Mouse (Mus musculus): ENCODE results near the gene Wdr1. TPM values are rescaled to one million over a fixed set of nuclear protein-coding genes. Genes with fewer than 3 reads are reported as not detected.
A peak's percentile ranks its signal among the peaks of the same experiment; 100 is the strongest.
"Not testable (repeated sequence)": the region's sequence is repeated elsewhere in the genome, so short reads cannot be mapped to it uniquely, and the experiment has no call there.

Wdr1 gene
- polyA plus RNA-seq (2014; fragmentation: Nextera tagmentation; extraction: Ambion mirVana), result 184 and 203 TPM in 2 replicates

GRCm38 (mm10) chr5:38563121-38563520, at the start of gene Wdr1:
Wdr1 (minus strand) TSS chr5:38563221.
- Histone ChIP-seq H3K4me2 (ENCODE audit: low read length) (peak within 1 kb of the TSS; percentile 91), H3K9me3 (replicated peaks; ENCODE audit: control insufficient read depth, low read length) (no peaks in the 10 kb centered on the region), H3K9ac (ENCODE audit: low read length) (peak within 1 kb of the TSS; percentile 89), H3K36me3 (ENCODE audit: control insufficient read depth, insufficient read depth, low read length) (peaks cover 11% of the 10 kb centered on the region; the same call in 1 of the 2 replicates), H3K4me1 (ENCODE audit: control insufficient read depth, insufficient read depth, low read length) (peaks cover 12% of the 10 kb centered on the region), H3K27ac (ENCODE audit: low read depth, low read length) (peak within 1 kb of the TSS; percentile 85), H3K4me3 (ENCODE audit: low read depth, low read length) (peak within 1 kb of the TSS; percentile 97), H3K27me3 (replicated peaks; ENCODE audit: control insufficient read depth, insufficient read depth, low read length) (no peaks in the 10 kb centered on the region)
- WGBS, result 81% methylated on average over 2 of the region's 2 CpGs
- ATAC-seq (no peak), DNase-seq (ENCODE audit: low spot score) (no peak)

DNA sequence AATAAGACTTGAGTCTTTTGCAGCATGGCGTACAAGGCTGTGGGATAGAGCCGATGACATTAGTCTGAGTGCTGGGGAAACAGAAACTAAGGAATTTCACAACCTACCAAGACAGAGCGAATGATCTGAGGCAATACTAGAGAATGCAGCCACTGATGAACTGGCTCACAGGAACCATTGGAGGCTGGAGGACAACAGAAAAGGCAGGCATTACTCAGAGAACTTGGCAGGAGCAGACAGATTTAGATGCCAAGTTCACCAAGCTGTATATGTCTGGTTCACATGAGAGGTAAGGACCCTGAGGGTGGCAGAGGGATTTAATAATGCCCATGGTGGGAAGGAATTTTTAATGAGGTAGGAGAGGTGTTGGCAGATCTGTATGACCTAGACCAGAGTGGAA, 48.1 kb upstream of the Wdr1 start:
- Histone ChIP-seq H3K4me1 (ENCODE audit: control insufficient read depth, insufficient read depth, low read length) (no peaks in the 10 kb centered on the region), H3K4me3 (ENCODE audit: low read depth, low read length) (no peak overlapping the region), H3K9ac (ENCODE audit: low read length) (no peak overlapping the region), H3K36me3 (ENCODE audit: control insufficient read depth, insufficient read depth, low read length) (no peaks in the 10 kb centered on the region), H3K4me2 (ENCODE audit: low read length) (no peak overlapping the region), H3K27me3 (replicated peaks; ENCODE audit: control insufficient read depth, insufficient read depth, low read length) (no peaks in the 10 kb centered on the region), H3K9me3 (replicated peaks; ENCODE audit: control insufficient read depth, low read length) (no peaks in the 10 kb centered on the region), H3K27ac (ENCODE audit: low read depth, low read length) (peak overlapping the region; percentile 24; the same call in 1 of the 2 replicates)
- DNase-seq (ENCODE audit: low spot score), result peak; percentile 78
- 63% methylated on average over 3 of the region's 3 CpGs for WGBS
- ATAC-seq, result peak; percentile 90

- WGBS, result 88% methylated on average over 4 of the region's 4 CpGs
- not testable (repeated sequence) for ATAC-seq
Observed at GRCm38 (mm10) chr5:38608219-38608618, 45.2 kb upstream of the Wdr1 start.

DNA sequence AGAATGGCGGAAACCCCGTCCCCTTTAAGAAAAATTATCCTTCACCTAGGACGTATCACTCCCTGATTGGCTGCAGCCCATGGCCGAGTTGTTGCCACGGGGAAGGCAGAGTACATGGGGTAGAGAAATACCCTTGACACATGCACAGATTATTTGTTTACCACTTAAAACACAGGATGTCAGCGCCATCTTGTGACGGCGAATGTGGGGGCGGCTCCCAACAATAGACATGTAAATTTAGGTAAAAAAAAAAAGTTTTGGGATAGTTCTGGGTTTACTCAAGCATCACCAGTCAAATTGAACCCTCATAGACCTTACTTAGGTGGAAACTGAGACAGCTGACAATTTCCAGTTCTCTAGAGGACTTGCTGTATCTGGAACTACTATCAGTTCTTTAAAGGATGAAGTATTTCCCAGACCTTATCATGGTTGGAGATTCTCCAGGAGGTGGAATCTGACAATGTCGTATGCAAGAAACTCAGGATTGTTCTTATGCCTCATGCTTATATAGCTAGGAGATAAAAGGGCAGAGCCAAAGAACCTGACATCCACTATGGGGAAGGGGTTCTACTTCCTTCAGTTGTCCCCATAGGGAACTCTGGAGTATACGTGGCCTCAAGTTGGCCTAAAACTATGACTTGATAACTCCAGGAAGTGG, 35.8 kb upstream of the Wdr1 start:
- 52% methylated on average over 11 of the region's 11 CpGs for WGBS
- H3K4me3 ChIP-seq (ENCODE audit: low read depth, low read length), result peak overlapping the region; percentile 18; the same call in 1 of the 2 replicates
- H3K27me3 ChIP-seq (replicated peaks; ENCODE audit: control insufficient read depth, insufficient read depth, low read length), result no peaks in the 10 kb centered on the region
- peaks cover 4% of the 10 kb centered on the region; the same call in 1 of the 2 replicates for H3K4me1 ChIP-seq (ENCODE audit: control insufficient read depth, insufficient read depth, low read length)
- no peak overlapping the region; the same call in 1 of the 2 replicates for H3K9ac ChIP-seq (ENCODE audit: low read length)
- H3K9me3 ChIP-seq (replicated peaks; ENCODE audit: control insufficient read depth, low read length), result no peaks in the 10 kb centered on the region
- peak; percentile 66; the same call in 1 of the 2 replicates for ATAC-seq
- no peak overlapping the region for H3K27ac ChIP-seq (ENCODE audit: low read depth, low read length)
- H3K36me3 ChIP-seq (ENCODE audit: control insufficient read depth, insufficient read depth, low read length), result no peaks in the 10 kb centered on the region
- DNase-seq (ENCODE audit: low spot score), result peak; percentile 41
- H3K4me2 ChIP-seq (ENCODE audit: low read length), result peak overlapping the region; percentile 43

More at GRCm38 (mm10) chr5:38608219-38608618, 45.2 kb upstream of the Wdr1 start:
- not testable (repeated sequence) for H3K9ac ChIP-seq (ENCODE audit: low read length); H3K9me3 ChIP-seq (replicated peaks; ENCODE audit: control insufficient read depth, low read length); H3K4me3 ChIP-seq (ENCODE audit: low read depth, low read length); H3K27ac ChIP-seq (ENCODE audit: low read depth, low read length); DNase-seq (ENCODE audit: low spot score); H3K4me1 ChIP-seq (ENCODE audit: control insufficient read depth, insufficient read depth, low read length); H3K36me3 ChIP-seq (ENCODE audit: control insufficient read depth, insufficient read depth, low read length); H3K4me2 ChIP-seq (ENCODE audit: low read length); H3K27me3 ChIP-seq (replicated peaks; ENCODE audit: control insufficient read depth, insufficient read depth, low read length)

- Histone ChIP-seq H3K4me3 (ENCODE audit: low read depth, low read length) (no peak overlapping the region), H3K27me3 (replicated peaks; ENCODE audit: control insufficient read depth, insufficient read depth, low read length) (no peaks in the 10 kb centered on the region), H3K4me1 (ENCODE audit: control insufficient read depth, insufficient read depth, low read length) (no peaks in the 10 kb centered on the region), H3K9ac (ENCODE audit: low read length) (no peak overlapping the region), H3K36me3 (ENCODE audit: control insufficient read depth, insufficient read depth, low read length) (no peaks in the 10 kb centered on the region), H3K9me3 (replicated peaks; ENCODE audit: control insufficient read depth, low read length) (no peaks in the 10 kb centered on the region), H3K4me2 (ENCODE audit: low read length) (no peak overlapping the region), H3K27ac (ENCODE audit: low read depth, low read length) (no peak overlapping the region)
- no peak for DNase-seq (ENCODE audit: low spot score)
- ATAC-seq, result no peak
- 83% methylated on average over 9 of the region's 9 CpGs for WGBS
Observed at GRCm38 (mm10) chr5:38588924-38589323, 25.9 kb upstream of the Wdr1 start.

- ATAC-seq (no peak), DNase-seq (ENCODE audit: low spot score) (no peak)
- no peaks in the 10 kb centered on the region for H3K36me3 ChIP-seq (ENCODE audit: control insufficient read depth, insufficient read depth, low read length)
- no peak overlapping the region for H3K9ac ChIP-seq (ENCODE audit: low read length)
- no peaks in the 10 kb centered on the region for H3K4me1 ChIP-seq (ENCODE audit: control insufficient read depth, insufficient read depth, low read length)
- no peak overlapping the region for H3K4me3 ChIP-seq (ENCODE audit: low read depth, low read length)
- 92% methylated on average over 2 of the region's 2 CpGs for whole genome bisulfite sequencing
- no peak overlapping the region for H3K27ac ChIP-seq (ENCODE audit: low read depth, low read length)
- no peak overlapping the region for H3K4me2 ChIP-seq (ENCODE audit: low read length)
- no peaks in the 10 kb centered on the region for H3K9me3 ChIP-seq (replicated peaks; ENCODE audit: control insufficient read depth, low read length)
- H3K27me3 ChIP-seq (replicated peaks; ENCODE audit: control insufficient read depth, insufficient read depth, low read length), result no peaks in the 10 kb centered on the region
Observed at GRCm38 (mm10) chr5:38585450-38585849, 22.4 kb upstream of the Wdr1 start.

DNA sequence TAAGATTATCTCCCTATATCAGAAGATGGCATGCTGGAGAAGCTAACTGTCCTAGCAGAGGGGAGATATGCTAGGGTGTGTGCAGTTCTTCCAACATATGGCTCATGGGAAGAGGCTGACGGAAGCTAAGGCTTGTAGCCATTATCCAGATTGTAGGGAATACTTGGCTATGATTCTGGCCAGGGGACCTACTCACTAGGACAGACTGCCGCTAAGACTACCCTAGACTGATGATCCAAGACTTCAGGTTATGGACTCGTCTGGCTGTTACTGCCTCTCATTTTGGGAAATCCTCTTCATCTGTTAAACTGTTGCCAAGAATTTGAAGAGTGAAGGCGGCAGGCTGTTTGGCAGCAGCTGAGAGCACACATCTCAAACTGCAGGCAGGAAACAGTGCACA, 20.0 kb upstream of the Wdr1 start:
- 78% methylated on average over 4 of the region's 4 CpGs for WGBS
- DNase-seq (ENCODE audit: low spot score), result no peak
- Histone ChIP-seq H3K9ac (ENCODE audit: low read length) (no peak overlapping the region), H3K27me3 (replicated peaks; ENCODE audit: control insufficient read depth, insufficient read depth, low read length) (no peaks in the 10 kb centered on the region), H3K4me2 (ENCODE audit: low read length) (no peak overlapping the region), H3K4me3 (ENCODE audit: low read depth, low read length) (no peak overlapping the region), H3K9me3 (replicated peaks; ENCODE audit: control insufficient read depth, low read length) (no peaks in the 10 kb centered on the region), H3K27ac (ENCODE audit: low read depth, low read length) (no peak overlapping the region), H3K4me1 (ENCODE audit: control insufficient read depth, insufficient read depth, low read length) (no peaks in the 10 kb centered on the region), H3K36me3 (ENCODE audit: control insufficient read depth, insufficient read depth, low read length) (no peaks in the 10 kb centered on the region)
- no peak for ATAC-seq

DNA sequence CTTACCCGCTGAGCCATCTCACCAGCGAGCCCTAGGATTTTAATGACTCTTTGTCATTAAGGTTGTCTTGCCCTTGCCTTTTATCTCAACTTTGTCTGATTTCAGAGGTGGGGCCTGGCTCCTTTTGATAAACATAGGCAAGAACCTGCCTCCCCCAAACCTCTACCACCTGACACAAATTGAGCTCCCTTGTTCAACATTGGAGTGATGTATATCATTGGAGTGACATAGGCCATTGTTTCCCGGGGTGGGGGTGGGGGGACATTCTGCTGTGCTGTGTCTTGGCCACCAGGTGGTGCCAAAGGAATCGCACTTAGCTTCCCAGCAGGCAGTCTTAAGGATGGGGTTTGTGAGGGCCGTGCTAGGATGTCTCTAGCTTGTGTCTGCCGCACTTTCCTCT, 17.7 kb upstream of the Wdr1 start:
- ATAC-seq (peak; percentile 79), DNase-seq (ENCODE audit: low spot score) (peak; percentile 50)
- Histone ChIP-seq H3K27me3 (replicated peaks; ENCODE audit: control insufficient read depth, insufficient read depth, low read length) (no peaks in the 10 kb centered on the region), H3K9ac (ENCODE audit: low read length) (no peak overlapping the region), H3K4me3 (ENCODE audit: low read depth, low read length) (no peak overlapping the region), H3K9me3 (replicated peaks; ENCODE audit: control insufficient read depth, low read length) (no peaks in the 10 kb centered on the region), H3K4me1 (ENCODE audit: control insufficient read depth, insufficient read depth, low read length) (no peaks in the 10 kb centered on the region), H3K4me2 (ENCODE audit: low read length) (no peak overlapping the region), H3K36me3 (ENCODE audit: control insufficient read depth, insufficient read depth, low read length) (no peaks in the 10 kb centered on the region), H3K27ac (ENCODE audit: low read depth, low read length) (no peak overlapping the region)
- WGBS, result 34% methylated on average over 6 of the region's 6 CpGs

- no peak overlapping the region for H3K9ac ChIP-seq (ENCODE audit: low read length)
- DNase-seq (ENCODE audit: low spot score) (peak; percentile 28), ATAC-seq (no peak)
- H3K9me3 ChIP-seq (replicated peaks; ENCODE audit: control insufficient read depth, low read length), result no peaks in the 10 kb centered on the region
- H3K4me3 ChIP-seq (ENCODE audit: low read depth, low read length), result no peak overlapping the region
- no peaks in the 10 kb centered on the region for H3K27me3 ChIP-seq (replicated peaks; ENCODE audit: control insufficient read depth, insufficient read depth, low read length)
- no peak overlapping the region for H3K4me2 ChIP-seq (ENCODE audit: low read length)
- WGBS, result 69% methylated on average over 2 of the region's 2 CpGs
- no peaks in the 10 kb centered on the region for H3K36me3 ChIP-seq (ENCODE audit: control insufficient read depth, insufficient read depth, low read length)
- no peak overlapping the region for H3K27ac ChIP-seq (ENCODE audit: low read depth, low read length)
- H3K4me1 ChIP-seq (ENCODE audit: control insufficient read depth, insufficient read depth, low read length), result no peaks in the 10 kb centered on the region
Observed at GRCm38 (mm10) chr5:38570876-38571275, 7.9 kb upstream of the Wdr1 start.
